Mouse (Mus musculus): ENCODE measurements around the gene Cpped1.

- TF ChIP-seq POLR2A (IDR thresholded peaks at IDR 0.05; ENCODE audit: low read depth, low read length) (no peak), CTCF (IDR thresholded peaks at IDR 0.05; ENCODE audit: extremely low read depth, insufficient read length, insufficient replicate concordance, low read depth, low read length) (no peak)
Measured at GRCm38 (mm10) chr16:11910801-11911200, 1.6 kb upstream of the Cpped1 start.

Measured in small intestine, adult 2 months (tissue).